Mouse (Mus musculus) small intestine, adult 2 months (tissue): ENCODE data around the gene Il13ra1. TPM values are rescaled to one million over a fixed set of nuclear protein-coding genes. Genes with fewer than 3 reads are reported as not detected.

Experiments used
- H3K27ac ChIP-seq: fragments of 200-500 bp; 2 replicates; pipeline ENCODE4 v1.5.1; 2012; ENCODE audit warnings: low read depth, low read length, control low read depth, inconsistent platforms; ENCODE audit not compliant: insufficient read depth
- H3K27me3 ChIP-seq: fragments of 200-500 bp; 2 replicates; pipeline ENCODE4 v1.6.1; 2012; ENCODE audit warnings: mild to moderate bottlenecking, moderate library complexity, low read length, inconsistent platforms; ENCODE audit not compliant: control insufficient read depth, insufficient read depth
- H3K36me3 ChIP-seq: fragments of 200-500 bp; 2 replicates; pipeline ENCODE4 v1.6.1; 2012; ENCODE audit warnings: mild to moderate bottlenecking, low read length, control low read depth, inconsistent platforms; ENCODE audit not compliant: control insufficient read depth, insufficient read depth
- H3K4me1 ChIP-seq: fragments of 200-500 bp; 2 replicates; pipeline ENCODE4 v1.6.1; 2012; ENCODE audit warnings: low read length, inconsistent platforms, mixed read lengths; ENCODE audit not compliant: control insufficient read depth, insufficient read depth, insufficient read length
- H3K4me3 ChIP-seq: fragments of 200-500 bp; 2 replicates; pipeline ENCODE4 v1.5.1; 2012; ENCODE audit warnings: low read depth, mild to moderate bottlenecking, control low read depth, inconsistent platforms, low read length, moderate library complexity
- CTCF ChIP-seq: fragments of 200-500 bp; IDR thresholded peaks from 2 replicates; pipeline ENCODE4 v1.5.1; 2012; ENCODE audit warnings: low read depth, mild to moderate bottlenecking, control low read depth, inconsistent platforms, low read length, moderate library complexity, mixed read lengths; ENCODE audit not compliant: insufficient replicate concordance, insufficient read length; ENCODE audit errors: extremely low read depth
- POLR2A ChIP-seq: fragments of 200-500 bp; IDR thresholded peaks from 2 replicates; pipeline ENCODE4 v1.6.1; 2012; ENCODE audit warnings: low read depth, mild to moderate bottlenecking, control low read depth, inconsistent platforms, low read length, moderate library complexity
- WGBS: fragments of 180-500 bp; shearing (Covaris S2); methylation state at CpG from one replicate; pipeline ENCODE4 v1.1.7; 2018; 5-methylcytosine and 5-hydroxymethylcytosine counted together
- polyA plus RNA-seq: library from polyadenylated mRNA; depleted of rRNA; stranded (reverse); fragments of >200 nt; gene quantifications from 2 replicates; pipeline ENCODE4 v1.2.3, GENCODE M21; 2012; rRNA removed

The Il13ra1 gene
- polyA plus RNA-seq, 1 experiment, result 12.8 TPM

DNA sequence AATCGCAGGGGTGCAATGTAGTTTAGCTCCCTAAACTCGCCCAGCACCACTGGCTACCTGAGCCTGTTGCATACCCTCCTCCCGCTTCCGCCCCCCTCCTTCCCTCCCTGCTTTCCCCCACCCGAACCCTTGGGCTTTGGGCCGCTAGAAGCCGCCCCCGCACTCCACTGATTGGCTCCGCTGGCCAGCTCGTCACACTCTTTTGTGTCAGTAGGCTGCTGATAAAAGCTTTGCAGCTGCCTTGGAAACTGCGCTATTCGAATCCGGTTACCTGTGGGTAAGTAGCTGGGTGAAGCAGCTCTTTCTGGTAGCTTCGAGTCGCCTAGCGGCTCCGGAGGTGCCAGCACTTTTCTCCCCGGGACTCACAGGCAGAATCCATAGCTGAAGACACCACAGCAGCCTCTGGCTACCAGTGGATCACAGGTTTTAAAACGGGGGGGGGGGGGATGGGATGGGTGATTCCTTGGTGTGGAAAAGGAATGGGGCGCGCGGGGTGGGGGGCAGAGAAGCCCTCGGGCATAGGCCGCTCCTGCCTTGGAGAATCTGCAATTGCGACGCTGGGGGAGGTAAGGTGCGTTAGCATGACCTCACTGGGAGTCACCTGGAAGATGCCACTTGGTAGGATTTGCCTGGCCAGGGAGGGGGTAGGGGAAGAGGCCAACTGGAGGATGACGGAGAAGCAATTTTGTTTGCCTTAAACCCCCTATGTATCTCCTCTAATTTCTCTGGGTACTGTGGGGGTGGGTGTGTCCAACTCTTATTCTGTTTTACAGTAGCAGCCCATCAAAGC lies 84.0 kb downstream of the Il13ra1 start, which contains the start of gene Zcchc12:
TSS of gene Zcchc12 (plus strand) at position 169 of the 790 bp plus-strand sequence.
- no peaks in the 10 kb centered on the region for H3K4me1 ChIP-seq
- no peak for TF ChIP-seq POLR2A
- TF ChIP-seq CTCF, result no peak
- H3K36me3 ChIP-seq, result no peaks in the 10 kb centered on the region
- H3K4me3 ChIP-seq, result no peak within 1 kb of the TSS
- WGBS, result 19% methylated on average over 27 of the region's 28 CpGs
- H3K27me3 ChIP-seq, result no peaks in the 10 kb centered on the region
- H3K27ac ChIP-seq, result no peak within 1 kb of the TSS

DNA sequence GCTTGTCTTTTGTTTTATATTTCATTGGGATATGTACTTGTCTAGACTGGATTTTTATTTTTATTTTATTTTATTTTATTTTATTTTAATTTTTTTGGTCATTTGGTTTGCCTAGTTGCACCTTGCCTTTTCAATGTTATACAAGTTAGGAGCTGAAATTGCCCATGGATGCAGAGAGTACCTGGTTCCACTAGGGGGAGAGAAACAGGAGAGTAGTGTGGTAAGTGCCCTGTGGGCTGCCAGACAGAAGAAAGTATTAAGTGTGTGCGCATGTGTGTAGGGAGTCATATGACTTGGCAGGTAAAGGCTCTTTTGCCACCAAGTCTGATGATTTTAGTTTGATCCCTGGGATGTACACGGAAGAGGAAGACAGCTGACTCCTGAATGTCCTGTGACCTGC lies 97.6 kb downstream of the Il13ra1 start:
- no peaks in the 10 kb centered on the region for H3K36me3 ChIP-seq
- 77% methylated on average over 2 of the region's 2 CpGs for WGBS

DNA sequence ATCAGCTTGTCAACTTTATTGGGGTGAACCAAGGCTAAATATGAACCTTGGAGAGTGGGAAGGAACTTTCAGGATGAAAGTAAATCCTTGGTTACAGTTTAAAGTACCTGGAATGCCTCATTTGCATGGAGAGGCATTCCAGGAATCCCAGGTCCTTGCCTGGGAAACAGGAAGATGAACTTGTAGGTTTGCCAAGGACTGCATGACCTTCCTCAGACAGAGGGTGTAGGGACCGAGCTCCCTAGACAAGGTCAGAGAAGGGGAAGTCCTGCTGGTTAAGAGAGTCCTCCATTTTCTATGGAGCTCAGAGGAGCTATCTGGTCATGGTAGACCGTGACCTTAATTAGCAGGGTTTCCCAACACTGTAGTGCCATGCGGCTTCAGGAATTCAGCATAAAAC lies 99.3 kb downstream of the Il13ra1 start:
- no peaks in the 10 kb centered on the region for H3K27me3 ChIP-seq
- H3K27ac ChIP-seq, result no peak overlapping the region
- no peak for TF ChIP-seq CTCF
- no peaks in the 10 kb centered on the region for H3K36me3 ChIP-seq
- H3K4me3 ChIP-seq, result no peak overlapping the region
- WGBS, result 80% methylated on average over 3 of the region's 3 CpGs
- H3K4me1 ChIP-seq, result no peaks in the 10 kb centered on the region

More for the DNA sequence above, 97.6 kb downstream of the Il13ra1 start:
- Histone ChIP-seq H3K4me3 (no peak overlapping the region), H3K27me3 (no peaks in the 10 kb centered on the region), H3K4me1 (no peaks in the 10 kb centered on the region), H3K27ac (no peak overlapping the region)
- TF ChIP-seq CTCF (no peak), POLR2A (no peak)

Other genes with a start within 250 kb of the Il13ra1 start
- gene Dock11, start 223.3 kb upstream of the Il13ra1 start, polyA plus RNA-seq, result 0.28 and 0.68 TPM in 2 replicates
- gene Zcchc12, start 83.8 kb downstream of the Il13ra1 start, polyA plus RNA-seq, result 0.06 and 0.24 TPM in 2 replicates
- gene Lonrf3, start 216.2 kb downstream of the Il13ra1 start, polyA plus RNA-seq, result 0.42 and 1.6 TPM in 2 replicates